Mouse (Mus musculus): ENCODE data around the gene Otogl. TPM values are rescaled to one million over a fixed set of nuclear protein-coding genes. Genes with fewer than 3 reads are reported as not detected.

Gene Otogl
- not detected for total RNA-seq (2023)

DNA sequence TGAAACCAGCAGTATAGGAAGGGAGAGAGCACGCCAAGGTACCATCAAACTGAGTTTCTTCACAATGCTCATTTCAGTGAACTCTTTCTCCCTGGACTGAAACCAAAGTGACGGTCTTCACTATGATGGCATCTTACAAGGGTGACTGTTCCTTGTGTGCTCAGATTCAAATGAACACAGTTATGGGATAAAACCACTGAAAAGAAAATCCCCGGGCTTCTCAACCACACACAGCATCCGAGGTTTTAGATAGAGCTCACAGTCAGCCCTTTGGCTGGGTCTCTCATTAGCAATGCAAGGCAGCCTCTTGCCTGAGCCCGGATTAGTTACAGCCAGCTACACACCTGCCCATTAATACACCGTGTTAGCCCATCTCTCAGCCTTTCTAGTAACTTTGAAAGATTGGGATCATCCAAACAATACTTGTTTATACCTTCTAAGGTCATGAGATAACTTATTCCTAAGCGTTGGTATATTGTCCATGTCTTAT lies at the start of gene Otogl:
TSS of gene Otogl (minus strand) at position 51 of the 490 bp plus-strand sequence.

DNA sequence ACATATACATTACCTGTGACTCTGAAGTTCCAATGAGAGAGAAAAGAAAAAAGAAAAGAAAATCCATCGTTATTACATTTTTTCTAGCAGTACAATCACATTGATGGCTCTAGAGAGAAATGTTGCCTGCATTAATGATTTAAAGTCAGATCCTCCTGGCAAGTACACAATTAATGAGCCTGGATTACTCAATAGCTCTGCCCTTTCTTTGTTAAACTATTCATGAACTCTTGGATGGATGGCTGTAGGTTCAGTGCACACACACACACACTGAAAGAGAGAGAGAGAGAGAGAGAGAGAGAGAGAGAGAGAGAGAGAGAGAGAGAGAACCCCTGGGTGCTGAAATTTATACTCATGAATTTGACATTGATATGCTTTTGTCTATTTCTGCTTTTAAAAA lies 192.1 kb downstream of the Otogl start, which contains the start of gene Ptprq:
TSS of gene Ptprq (minus strand) at position 246 of the 400 bp plus-strand sequence.

Other genes starting within 250 kb of the Otogl start
- gene Ptprq, start 192.1 kb downstream of the Otogl start, total RNA-seq (2023): not detected

All from CD8-positive naive resting alpha-beta T cell, adult 57 days (primary cell).